Mouse (Mus musculus) liver, embryonic 14.5 days (tissue): ENCODE data around the gene Nans. TPM values are rescaled to one million over a fixed set of nuclear protein-coding genes. Genes with fewer than 3 reads are reported as not detected.

Experiments used
- ATAC-seq: fragments of 200-750 bp; cut with Nextera tagmentation; 2 replicates; pipeline ENCODE4 v1.8.0; 2017; ENCODE audit warnings: moderate number of reproducible peaks, mild to moderate bottlenecking, moderate library complexity; ENCODE audit not compliant: insufficient read depth
- DNase-seq, 3 experiments: peaks; one replicate each; pipeline ENCODE4 v3.0.0-alpha.2; 2012 to 2013; ENCODE audit warnings: low read depth in 3 of 3, low spot score in 3 of 3
- H3K27ac ChIP-seq: fragments of 300-500 bp; sonication (generic); 2 replicates; pipeline ENCODE4 v1.5.1; 2014; ENCODE audit warnings: moderate library complexity, mild to moderate bottlenecking, control low read depth, inconsistent platforms
- H3K27me3 ChIP-seq: fragments of 300-500 bp; sonication (generic); 2 replicates; pipeline ENCODE4 v1.6.1; 2014; ENCODE audit warnings: mild to moderate bottlenecking, low read length, moderate library complexity; ENCODE audit not compliant: control insufficient read depth, insufficient read depth
- H3K36me3 ChIP-seq: fragments of 300-500 bp; sonication (generic); replicated peaks from 2 replicates; pipeline ENCODE4 v1.6.1; 2014; ENCODE audit warnings: low read depth; ENCODE audit not compliant: control insufficient read depth, insufficient read depth
- H3K4me1 ChIP-seq, 2 experiments: fragments of 200-500 bp in 1 of 2; fragments of 300-500 bp in 1 of 2; sonication (generic) in 1 of 2; replicated peaks; 2 replicates each; pipeline ENCODE4 v1.6.1; 2012 to 2014; ENCODE audit warnings: antibody characterized with exemption in 1 of 2, inconsistent platforms in 1 of 2, low read length in 1 of 2; ENCODE audit not compliant: control insufficient read depth in 2 of 2, insufficient read depth in 2 of 2
- H3K4me2 ChIP-seq: fragments of 300-500 bp; sonication (generic); 2 replicates; pipeline ENCODE4 v1.6.1; 2014; ENCODE audit warnings: low read depth, mild to moderate bottlenecking, control low read depth, moderate library complexity
- H3K4me3 ChIP-seq, 2 experiments: fragments of 200-500 bp in 1 of 2; fragments of 300-500 bp in 1 of 2; sonication (generic) in 1 of 2; 2 replicates each; pipeline ENCODE4 v1.5.1; 2012 to 2014; ENCODE audit warnings: low read depth in 2 of 2, low read length in 2 of 2, mild to moderate bottlenecking in 2 of 2, control low read depth in 1 of 2, inconsistent platforms in 1 of 2, moderate library complexity in 1 of 2; ENCODE audit not compliant: insufficient read depth in 1 of 2
- H3K9ac ChIP-seq: fragments of 300-500 bp; sonication (generic); replicated peaks from 2 replicates; pipeline ENCODE4 v1.6.1; 2014; ENCODE audit warnings: mild to moderate bottlenecking, control low read depth, moderate library complexity
- H3K9me3 ChIP-seq: fragments of 300-500 bp; sonication (generic); 2 replicates; pipeline ENCODE4 v1.6.1; 2016; ENCODE audit warnings: low read length, mixed read lengths; ENCODE audit not compliant: control insufficient read depth
- CTCF ChIP-seq: IDR thresholded peaks from 2 replicates; pipeline ENCODE4 v1.5.1; 2016; ENCODE audit warnings: antibody characterized with exemption, low read depth, control low read depth
- EP300 ChIP-seq: IDR thresholded peaks from 2 replicates; pipeline ENCODE4 v1.6.1; 2016; ENCODE audit warnings: antibody characterized with exemption, low read depth
- WGBS: fragments of 180-500 bp; shearing (Covaris S2); extraction: QIAGEN DNeasy Blood & Tissue Kit; methylation state at CpG from one replicate; pipeline ENCODE4 v1.1.7; 2014; ENCODE audit not compliant: insufficient replicate concordance; 5-methylcytosine and 5-hydroxymethylcytosine counted together
- polyA plus RNA-seq, 2 experiments: library from polyadenylated mRNA; depleted of rRNA in 1 of 2; stranded (reverse) in 1 of 2; unstranded in 1 of 2; fragments of >200 nt; fragmentation: Nextera tagmentation in 1 of 2; extraction: Ambion mirVana in 1 of 2; gene quantifications; 2 replicates each; pipeline versions ENCODE4 v1.2.1 to v1.2.3; 2012 to 2014

Nans gene
- polyA plus RNA-seq, 2 experiments: 32.9 to 51.8 TPM

GRCm38 (mm10) chr4:46545498-46545897 lies 56.5 kb downstream of the Nans start:
- Histone ChIP-seq H3K4me2 (no peak overlapping the region), H3K27me3 (no peaks in the 10 kb centered on the region), H3K9me3 (no peaks in the 10 kb centered on the region), H3K36me3 (no peaks in the 10 kb centered on the region), H3K27ac (no peak overlapping the region), H3K9ac (no peak overlapping the region), H3K4me1 (no peaks in the 10 kb centered on the region), H3K4me3 (no peak overlapping the region)
- ATAC-seq: no peak
- WGBS: 60% methylated on average over 9 of the region's 9 CpGs
- TF ChIP-seq CTCF (peak; percentile 36), EP300 (no peak)
- no peak for DNase-seq

DNA sequence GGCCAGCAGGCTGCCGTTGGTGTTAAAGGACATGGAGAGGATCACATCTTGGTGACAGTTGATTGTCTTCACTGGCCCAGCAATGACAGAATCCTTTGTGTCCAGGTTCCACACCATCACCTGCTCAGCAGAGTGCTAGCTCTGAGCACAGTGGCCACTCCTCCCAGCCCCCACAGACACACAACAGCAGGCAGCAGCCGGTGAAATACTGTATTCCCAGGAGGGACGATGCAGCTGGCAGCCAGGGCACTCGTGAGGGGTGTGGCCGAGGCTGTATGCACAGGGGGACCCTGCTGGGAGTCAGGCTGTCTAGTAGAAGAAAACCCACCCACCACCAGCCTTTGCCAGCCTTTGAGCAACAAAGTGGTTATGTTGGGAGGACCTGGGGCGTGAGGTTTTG lies 57.7 kb downstream of the Nans start:
- DNase-seq (no peak), ATAC-seq (no peak)
- H3K27ac ChIP-seq: no peak overlapping the region
- H3K9ac ChIP-seq: no peak overlapping the region
- no peaks in the 10 kb centered on the region for H3K4me1 ChIP-seq
- no peak for TF ChIP-seq EP300
- TF ChIP-seq CTCF: no peak
- H3K27me3 ChIP-seq: no peaks in the 10 kb centered on the region
- no peaks in the 10 kb centered on the region for H3K36me3 ChIP-seq
- H3K9me3 ChIP-seq: no peaks in the 10 kb centered on the region
- WGBS: 59% methylated on average over 6 of the region's 6 CpGs
- H3K4me3 ChIP-seq: no peak overlapping the region
- no peak overlapping the region for H3K4me2 ChIP-seq

GRCm38 (mm10) chr4:46549979-46550378 lies 60.9 kb downstream of the Nans start:
- Histone ChIP-seq H3K36me3 (no peaks in the 10 kb centered on the region), H3K27ac (no peak overlapping the region), H3K4me1 (0 out of 4 replicates have a peak, but pooled peaks cover 0 to 4% of the 10 kb centered on the region in 2 experiments), H3K4me3 (no peak overlapping the region), H3K9ac (no peak overlapping the region), H3K27me3 (no peaks in the 10 kb centered on the region), H3K9me3 (no peaks in the 10 kb centered on the region), H3K4me2 (no peak overlapping the region)
- ATAC-seq: no peak
- TF ChIP-seq EP300: no peak
- TF ChIP-seq CTCF: no peak
- 52% methylated on average over 10 of the region's 10 CpGs for WGBS
- DNase-seq: no peak

- Histone ChIP-seq H3K27ac (no peak overlapping the region), H3K9ac (no peak overlapping the region), H3K4me2 (no peak overlapping the region), H3K4me1 (peaks cover 0 to 4% of the 10 kb centered on the region in 2 experiments; a peak in 1 of 4 replicates), H3K4me3 (no peak overlapping the region), H3K27me3 (no peaks in the 10 kb centered on the region), H3K36me3 (no peaks in the 10 kb centered on the region), H3K9me3 (no peaks in the 10 kb centered on the region)
- TF ChIP-seq CTCF (no peak), EP300 (no peak)
- ATAC-seq: no peak
- DNase-seq: no peak
- 40% methylated on average over 8 of the region's 8 CpGs for WGBS
Observed at GRCm38 (mm10) chr4:46550406-46550805, 61.4 kb downstream of the Nans start.

Other genes starting within 250 kb of the Nans start
- gene Foxe1, start 145.6 kb upstream of the Nans start, polyA plus RNA-seq (2012; rRNA removed): 0.02 and 0.07 TPM in 2 replicates
- gene Foxe1, start 145.6 kb upstream of the Nans start, polyA plus RNA-seq (2014; fragmentation: Nextera tagmentation; extraction: Ambion mirVana): 0.06 TPM in 1 of 2 replicates, not detected in the other
- 13.9 and 16.1 TPM in 2 replicates for gene Trmo, start 99.8 kb upstream of the Nans start, polyA plus RNA-seq (2012; rRNA removed)
- gene Trmo, start 99.8 kb upstream of the Nans start, polyA plus RNA-seq (2014; fragmentation: Nextera tagmentation; extraction: Ambion mirVana): 8.2 and 11.6 TPM in 2 replicates
- gene Hemgn, start 75.7 kb upstream of the Nans start, polyA plus RNA-seq (2012; rRNA removed): 191 and 274 TPM in 2 replicates
- gene Hemgn, start 75.7 kb upstream of the Nans start, polyA plus RNA-seq (2014; fragmentation: Nextera tagmentation; extraction: Ambion mirVana): 293 and 315 TPM in 2 replicates
- 60.1 and 171 TPM in 2 replicates for gene Anp32b, start 38.3 kb upstream of the Nans start, polyA plus RNA-seq (2012; rRNA removed)
- 351 and 427 TPM in 2 replicates for gene Anp32b, start 38.3 kb upstream of the Nans start, polyA plus RNA-seq (2014; fragmentation: Nextera tagmentation; extraction: Ambion mirVana)
- gene Trim14, start 46.9 kb downstream of the Nans start, polyA plus RNA-seq (2012; rRNA removed): 4.1 and 4.3 TPM in 2 replicates
- 7.5 and 9.5 TPM in 2 replicates for gene Trim14, start 46.9 kb downstream of the Nans start, polyA plus RNA-seq (2014; fragmentation: Nextera tagmentation; extraction: Ambion mirVana)
- gene Coro2a, start 113.0 kb downstream of the Nans start, polyA plus RNA-seq (2012; rRNA removed): 2.4 and 2.6 TPM in 2 replicates
- 1.9 and 2.7 TPM in 2 replicates for gene Coro2a, start 113.0 kb downstream of the Nans start, polyA plus RNA-seq (2014; fragmentation: Nextera tagmentation; extraction: Ambion mirVana)
- 0.44 TPM in 2 replicates for gene Tbc1d2, start 161.0 kb downstream of the Nans start, polyA plus RNA-seq (2012; rRNA removed)
- 0.29 and 0.39 TPM in 2 replicates for gene Tbc1d2, start 161.0 kb downstream of the Nans start, polyA plus RNA-seq (2014; fragmentation: Nextera tagmentation; extraction: Ambion mirVana)